Mouse (Mus musculus): ENCODE data around the gene Arrdc4. TPM values are rescaled to one million over a fixed set of nuclear protein-coding genes. Genes with fewer than 3 reads are reported as not detected.
A peak's percentile ranks its signal among the peaks of the same experiment; 100 is the strongest.

Arrdc4 gene
- polyA plus RNA-seq, 1 experiment: 5.4 TPM

- peak overlapping the region; percentile 52 for H3K4me3 ChIP-seq (ENCODE audit: insufficient read depth, low read length)
- no peak overlapping the region for H3K27ac ChIP-seq (ENCODE audit: insufficient read depth, low read length)
- TF ChIP-seq POLR2A (IDR thresholded peaks at IDR 0.05; ENCODE audit: extremely low read depth, insufficient read depth, low read length) (no peak), CTCF (IDR thresholded peaks at IDR 0.05; ENCODE audit: extremely low read depth, insufficient read depth, low read length) (no peak)
- peaks cover 4% of the 10 kb centered on the region; the same call in 1 of the 2 replicates for H3K4me1 ChIP-seq (ENCODE audit: control insufficient read depth, insufficient read depth, low read length)
Measured at GRCm38 (mm10) chr7:68748361-68748760, 680 bp downstream of the Arrdc4 start.

- Histone ChIP-seq H3K4me1 (ENCODE audit: control insufficient read depth, insufficient read depth, low read length) (peaks cover 4% of the 10 kb centered on the region; the same call in 1 of the 2 replicates), H3K27ac (ENCODE audit: insufficient read depth, low read length) (no peak overlapping the region), H3K4me3 (ENCODE audit: insufficient read depth, low read length) (no peak overlapping the region)
- no peak for TF ChIP-seq CTCF (IDR thresholded peaks at IDR 0.05; ENCODE audit: extremely low read depth, insufficient read depth, low read length)
- no peak for TF ChIP-seq POLR2A (IDR thresholded peaks at IDR 0.05; ENCODE audit: extremely low read depth, insufficient read depth, low read length)
Measured at GRCm38 (mm10) chr7:68744616-68745015, 4.4 kb downstream of the Arrdc4 start.

- peaks cover 4% of the 10 kb centered on the region; the same call in 1 of the 2 replicates for H3K4me1 ChIP-seq (ENCODE audit: control insufficient read depth, insufficient read depth, low read length)
- H3K4me3 ChIP-seq (ENCODE audit: insufficient read depth, low read length): no peak overlapping the region
- TF ChIP-seq POLR2A (IDR thresholded peaks at IDR 0.05; ENCODE audit: extremely low read depth, insufficient read depth, low read length): no peak
- TF ChIP-seq CTCF (IDR thresholded peaks at IDR 0.05; ENCODE audit: extremely low read depth, insufficient read depth, low read length): no peak
- no peak overlapping the region for H3K27ac ChIP-seq (ENCODE audit: insufficient read depth, low read length)
Measured at GRCm38 (mm10) chr7:68744206-68744605, 4.8 kb downstream of the Arrdc4 start.

GRCm38 (mm10) chr7:68740763-68741162 lies 8.3 kb downstream of the Arrdc4 start:
- no peak overlapping the region for H3K4me3 ChIP-seq (ENCODE audit: insufficient read depth, low read length)
- H3K4me1 ChIP-seq (ENCODE audit: control insufficient read depth, insufficient read depth, low read length): no peaks in the 10 kb centered on the region; the same call in 1 of the 2 replicates
- no peak overlapping the region for H3K27ac ChIP-seq (ENCODE audit: insufficient read depth, low read length)
- TF ChIP-seq CTCF (IDR thresholded peaks at IDR 0.05; ENCODE audit: extremely low read depth, insufficient read depth, low read length): no peak
- TF ChIP-seq POLR2A (IDR thresholded peaks at IDR 0.05; ENCODE audit: extremely low read depth, insufficient read depth, low read length): no peak

GRCm38 (mm10) chr7:68738676-68739399 lies 10.2 kb downstream of the Arrdc4 start:
- no peak overlapping the region for H3K4me3 ChIP-seq (ENCODE audit: insufficient read depth, low read length)
- H3K27ac ChIP-seq (ENCODE audit: insufficient read depth, low read length): no peak overlapping the region
- TF ChIP-seq CTCF (IDR thresholded peaks at IDR 0.05; ENCODE audit: extremely low read depth, insufficient read depth, low read length): no peak
- TF ChIP-seq POLR2A (IDR thresholded peaks at IDR 0.05; ENCODE audit: extremely low read depth, insufficient read depth, low read length): no peak
- H3K4me1 ChIP-seq (ENCODE audit: control insufficient read depth, insufficient read depth, low read length): no peaks in the 10 kb centered on the region

- no peaks in the 10 kb centered on the region for H3K4me1 ChIP-seq (ENCODE audit: control insufficient read depth, insufficient read depth, low read length)
- H3K4me3 ChIP-seq (ENCODE audit: insufficient read depth, low read length): no peak overlapping the region
- TF ChIP-seq POLR2A (IDR thresholded peaks at IDR 0.05; ENCODE audit: extremely low read depth, insufficient read depth, low read length) (no peak), CTCF (IDR thresholded peaks at IDR 0.05; ENCODE audit: extremely low read depth, insufficient read depth, low read length) (no peak)
- no peak overlapping the region for H3K27ac ChIP-seq (ENCODE audit: insufficient read depth, low read length)
Measured at GRCm38 (mm10) chr7:68726380-68726779, 22.7 kb downstream of the Arrdc4 start.

- Histone ChIP-seq H3K27ac (ENCODE audit: insufficient read depth, low read length) (no peak overlapping the region), H3K4me1 (ENCODE audit: control insufficient read depth, insufficient read depth, low read length) (0 out of 2 replicates have a peak, but pooled peaks cover 1% of the 10 kb centered on the region), H3K4me3 (ENCODE audit: insufficient read depth, low read length) (no peak overlapping the region)
- TF ChIP-seq POLR2A (IDR thresholded peaks at IDR 0.05; ENCODE audit: extremely low read depth, insufficient read depth, low read length) (no peak), CTCF (IDR thresholded peaks at IDR 0.05; ENCODE audit: extremely low read depth, insufficient read depth, low read length) (no peak)
Measured at GRCm38 (mm10) chr7:68724711-68725110, 24.3 kb downstream of the Arrdc4 start.

GRCm38 (mm10) chr7:68721520-68721919 lies 27.5 kb downstream of the Arrdc4 start:
- Histone ChIP-seq H3K27ac (ENCODE audit: insufficient read depth, low read length) (no peak overlapping the region), H3K4me3 (ENCODE audit: insufficient read depth, low read length) (no peak overlapping the region), H3K4me1 (ENCODE audit: control insufficient read depth, insufficient read depth, low read length) (0 out of 2 replicates have a peak, but pooled peaks cover 1% of the 10 kb centered on the region)
- no peak for TF ChIP-seq POLR2A (IDR thresholded peaks at IDR 0.05; ENCODE audit: extremely low read depth, insufficient read depth, low read length)
- TF ChIP-seq CTCF (IDR thresholded peaks at IDR 0.05; ENCODE audit: extremely low read depth, insufficient read depth, low read length): no peak

- Histone ChIP-seq H3K27ac (ENCODE audit: insufficient read depth, low read length) (no peak overlapping the region), H3K4me1 (ENCODE audit: control insufficient read depth, insufficient read depth, low read length) (0 out of 2 replicates have a peak, but pooled peaks cover 1% of the 10 kb centered on the region), H3K4me3 (ENCODE audit: insufficient read depth, low read length) (no peak overlapping the region)
- no peak for TF ChIP-seq POLR2A (IDR thresholded peaks at IDR 0.05; ENCODE audit: extremely low read depth, insufficient read depth, low read length)
- no peak for TF ChIP-seq CTCF (IDR thresholded peaks at IDR 0.05; ENCODE audit: extremely low read depth, insufficient read depth, low read length)
Measured at GRCm38 (mm10) chr7:68717988-68718387, 31.1 kb downstream of the Arrdc4 start.

- no peak overlapping the region for H3K27ac ChIP-seq (ENCODE audit: insufficient read depth, low read length)
- TF ChIP-seq POLR2A (IDR thresholded peaks at IDR 0.05; ENCODE audit: extremely low read depth, insufficient read depth, low read length) (no peak), CTCF (IDR thresholded peaks at IDR 0.05; ENCODE audit: extremely low read depth, insufficient read depth, low read length) (no peak)
- H3K4me3 ChIP-seq (ENCODE audit: insufficient read depth, low read length): no peak overlapping the region
Measured at GRCm38 (mm10) chr7:68717498-68717897, 31.5 kb downstream of the Arrdc4 start.

More at GRCm38 (mm10) chr7:68717498-68717897, 31.5 kb downstream of the Arrdc4 start:
- 0 out of 2 replicates have a peak, but pooled peaks cover 1% of the 10 kb centered on the region for H3K4me1 ChIP-seq (ENCODE audit: control insufficient read depth, insufficient read depth, low read length)

Measured in cortical plate, adult 2 months (tissue).